Mouse (Mus musculus) mouse embryonic stem cell (cell line): ENCODE measurements around the gene Fkrp.

Experiments
- in situ Hi-C, 2 experiments: fragments of 300-500 bp; cut with MboI; formaldehyde crosslinking; loops; 1 replicate in 1 of 2; 3 replicates in 1 of 2; pipeline ENCODE4 v1.14.3; 2019 to 2020; ENCODE audit warnings: low sequenced_read_pairs in 2 of 2, low pct_unique_long_range_greater_than_20kb in 1 of 2, mixed read lengths in 1 of 2; ENCODE audit not compliant: unreplicated experiment in 1 of 2

The Fkrp gene

DNA sequence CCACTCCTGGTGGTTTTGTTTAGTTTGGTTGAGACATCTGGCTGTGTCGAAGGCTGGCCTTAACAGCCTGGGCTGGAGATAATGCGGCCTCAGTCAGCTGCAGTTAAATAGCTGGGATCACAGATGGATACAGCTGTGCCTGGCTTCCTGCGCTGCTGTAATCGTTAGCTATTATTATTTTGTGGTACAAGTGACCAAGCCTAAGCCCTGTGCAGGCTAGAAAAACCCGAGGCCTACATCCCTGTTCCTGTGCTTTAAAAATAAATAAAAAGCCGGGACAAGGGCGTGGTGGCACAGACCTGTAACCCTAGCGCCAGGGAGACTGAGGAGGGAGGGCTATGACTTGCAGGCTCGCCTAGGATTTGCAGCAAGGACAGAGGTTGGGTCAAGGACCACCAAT is 7.9 kb downstream of the Fkrp start:
- in situ Hi-C loops = no loop called here

DNA sequence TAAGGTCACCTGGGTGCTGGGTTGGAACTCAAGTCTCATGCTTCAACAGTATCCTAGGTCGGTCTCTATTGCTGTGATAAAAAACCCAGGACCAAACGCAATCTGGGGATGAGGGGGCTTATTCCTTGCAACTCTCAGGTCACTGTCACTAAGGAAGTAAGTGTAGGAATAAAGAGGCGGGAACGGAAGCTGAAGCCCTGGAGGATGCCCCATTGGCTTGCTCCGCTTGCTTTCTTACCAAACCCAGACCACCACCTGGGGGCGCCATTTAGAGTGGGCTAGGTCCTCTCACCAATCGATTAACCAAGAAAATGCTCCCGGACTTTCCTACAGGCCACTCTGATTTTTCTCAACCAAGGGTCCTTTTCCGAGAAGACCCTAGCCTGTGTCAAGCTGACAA is 8.6 kb downstream of the Fkrp start:
- in situ Hi-C loops = no loop called here

DNA sequence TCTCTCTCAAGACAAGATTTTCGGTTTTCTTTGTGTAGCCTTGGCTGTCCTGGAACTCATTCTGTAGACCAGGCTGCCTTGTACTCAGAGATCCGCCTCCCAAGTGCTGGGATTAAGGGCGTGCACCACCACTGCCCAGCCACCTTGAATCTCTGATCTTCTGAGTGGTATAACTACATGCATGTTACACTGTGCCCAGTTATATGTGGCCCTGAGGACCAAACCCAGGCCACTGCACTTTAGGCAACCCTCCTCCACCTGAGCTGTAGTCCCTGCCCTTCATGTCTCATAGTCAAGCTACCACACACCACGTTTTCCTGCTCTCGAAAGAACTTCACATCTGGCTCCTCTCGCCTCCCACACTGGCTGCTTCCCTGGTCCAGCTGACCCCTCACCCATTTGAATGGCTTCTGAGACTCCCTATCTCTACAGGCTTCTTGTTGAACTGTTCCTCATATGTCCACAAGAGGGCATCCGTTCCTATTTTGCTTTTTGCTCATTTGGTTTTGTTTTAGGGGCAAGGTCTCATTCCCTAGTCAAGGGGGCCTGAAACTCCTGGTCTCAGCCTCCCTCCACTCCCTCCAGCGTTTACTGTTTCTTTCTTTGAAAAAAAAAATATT is 12.0 kb downstream of the Fkrp start:
- in situ Hi-C loops = no loop called here

DNA sequence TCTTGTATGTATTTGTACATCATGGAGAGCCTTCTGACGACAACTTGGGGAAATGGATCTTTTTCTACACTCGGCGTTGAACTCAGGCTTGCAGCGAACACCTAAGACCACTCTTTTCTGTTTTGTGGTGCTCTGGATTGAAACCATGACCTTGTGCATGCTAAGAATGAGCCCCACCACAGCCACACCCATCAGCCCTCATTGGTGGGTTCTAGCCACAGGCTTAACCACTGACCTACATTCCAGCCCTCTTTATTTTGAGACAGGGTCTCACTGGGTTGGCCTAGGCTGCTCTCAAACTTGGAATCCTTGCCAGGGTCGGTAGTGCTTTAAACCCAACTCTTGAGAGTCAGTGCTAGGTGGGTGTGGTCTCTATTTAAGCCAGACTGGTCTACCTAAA is 21.6 kb downstream of the Fkrp start:
- in situ Hi-C loops = loop anchor here in 1 of 2 experiments (5.0 kb wide), 1 partner anchor 53 kb away; no protein-coding TSS in a partner anchor

DNA sequence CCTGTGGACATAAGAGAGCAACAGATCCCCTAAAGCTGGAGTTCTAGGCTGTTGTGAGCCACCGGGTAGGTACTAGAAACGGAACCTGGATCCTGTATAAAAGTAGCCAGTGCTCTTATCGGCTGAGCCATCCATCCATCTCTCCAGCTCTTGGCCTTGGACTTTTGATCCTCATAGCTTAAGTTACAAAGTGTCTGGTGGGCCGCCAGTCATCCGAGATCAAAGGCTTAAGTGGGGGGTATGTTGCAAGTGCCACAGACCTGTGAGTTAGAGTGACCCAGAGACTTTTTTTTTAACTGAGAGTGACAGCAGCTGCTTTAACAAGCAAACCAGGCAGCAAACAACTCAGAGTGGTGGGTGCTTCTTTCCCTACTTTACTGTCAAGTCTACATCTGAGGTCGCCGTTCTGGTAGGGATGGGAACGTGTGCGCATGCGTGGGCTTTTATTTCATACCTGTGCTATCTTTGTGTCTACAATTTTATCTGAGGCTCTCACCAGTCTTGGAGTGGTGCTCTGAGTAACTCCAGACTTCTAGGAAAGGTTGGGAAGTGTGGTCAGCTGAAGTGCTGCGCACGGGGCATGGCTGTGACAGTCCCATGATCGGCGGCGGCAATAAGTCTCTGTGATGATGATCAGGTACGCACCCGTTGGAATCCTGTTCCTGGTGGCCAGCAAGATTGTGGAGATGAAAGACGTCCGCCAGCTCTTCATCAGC is 23.4 kb downstream of the Fkrp start:
- in situ Hi-C loops = no loop called here

DNA sequence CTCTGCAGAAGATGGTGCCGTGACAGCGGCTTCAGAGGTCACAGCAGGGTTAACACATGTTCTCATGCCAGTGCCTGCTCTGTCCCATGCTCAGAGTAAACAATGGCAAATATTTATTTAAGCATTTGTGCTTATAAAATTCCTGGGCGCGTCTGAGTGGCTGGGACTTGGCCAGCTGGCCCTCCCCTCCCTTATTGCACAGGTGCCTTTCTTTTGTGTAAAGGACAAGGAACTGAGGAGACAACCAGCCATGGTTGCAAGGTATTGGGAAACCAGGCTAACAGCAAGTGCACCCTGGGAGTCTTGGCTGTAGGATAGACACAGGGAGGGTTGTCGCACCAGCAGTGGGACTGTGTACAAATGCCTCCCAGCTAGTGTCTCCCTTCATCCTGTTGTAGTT is 24.2 kb downstream of the Fkrp start:
- in situ Hi-C loops = no loop called here

DNA sequence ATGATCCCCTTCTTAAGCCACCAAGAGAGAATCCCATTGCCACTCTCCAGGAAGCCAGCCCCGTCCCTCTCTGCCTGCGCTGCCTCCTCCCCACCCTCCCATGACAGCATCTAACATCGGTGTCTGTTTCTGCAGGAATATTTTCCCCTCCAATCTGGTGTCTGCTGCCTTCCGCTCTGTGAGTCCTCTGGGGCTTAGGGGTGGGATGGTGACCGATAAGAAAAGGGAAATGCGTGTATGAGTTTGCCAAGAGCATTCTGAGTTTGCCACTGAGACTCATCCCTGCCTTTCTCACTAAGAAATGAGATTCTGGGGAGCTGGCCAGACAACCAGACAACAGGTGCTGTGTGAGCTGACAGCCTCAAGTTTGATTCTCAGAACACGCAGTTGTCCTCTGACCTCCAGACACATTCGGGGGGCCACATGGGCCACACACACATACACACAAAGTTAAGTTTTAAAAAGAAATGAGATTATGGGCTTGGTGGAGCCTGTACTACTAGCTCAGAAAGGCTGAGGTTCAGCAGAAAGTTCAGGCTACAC is 30.9 kb downstream of the Fkrp start:
- in situ Hi-C loops = no loop called here

DNA sequence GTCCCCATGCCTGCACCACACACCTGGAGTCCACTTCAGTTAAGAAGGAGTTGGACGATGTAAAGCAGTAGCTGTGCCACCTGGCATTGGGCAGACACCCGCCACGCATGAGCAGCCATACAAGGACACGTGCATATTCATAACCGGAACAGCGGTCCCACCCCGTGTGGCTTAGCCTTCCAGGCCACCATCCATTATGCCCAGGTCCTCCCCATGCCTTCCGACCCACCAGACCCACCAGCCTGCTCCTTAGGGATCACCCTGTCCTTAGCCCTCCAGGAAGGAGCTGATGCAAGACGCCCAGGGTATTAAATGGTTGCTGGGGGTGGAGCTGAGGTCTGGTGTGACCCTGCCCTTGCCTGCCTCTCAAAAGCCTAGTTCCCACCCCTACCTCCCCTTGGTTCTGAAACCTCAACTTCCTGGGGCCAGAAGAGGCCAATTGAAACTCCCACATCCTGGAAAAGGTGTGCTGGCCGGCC is 32.0 kb downstream of the Fkrp start:
- in situ Hi-C loops = loop anchor here in 1 of 2 experiments (5.0 kb wide), 1 partner anchor 37 kb away; no protein-coding TSS in a partner anchor

DNA sequence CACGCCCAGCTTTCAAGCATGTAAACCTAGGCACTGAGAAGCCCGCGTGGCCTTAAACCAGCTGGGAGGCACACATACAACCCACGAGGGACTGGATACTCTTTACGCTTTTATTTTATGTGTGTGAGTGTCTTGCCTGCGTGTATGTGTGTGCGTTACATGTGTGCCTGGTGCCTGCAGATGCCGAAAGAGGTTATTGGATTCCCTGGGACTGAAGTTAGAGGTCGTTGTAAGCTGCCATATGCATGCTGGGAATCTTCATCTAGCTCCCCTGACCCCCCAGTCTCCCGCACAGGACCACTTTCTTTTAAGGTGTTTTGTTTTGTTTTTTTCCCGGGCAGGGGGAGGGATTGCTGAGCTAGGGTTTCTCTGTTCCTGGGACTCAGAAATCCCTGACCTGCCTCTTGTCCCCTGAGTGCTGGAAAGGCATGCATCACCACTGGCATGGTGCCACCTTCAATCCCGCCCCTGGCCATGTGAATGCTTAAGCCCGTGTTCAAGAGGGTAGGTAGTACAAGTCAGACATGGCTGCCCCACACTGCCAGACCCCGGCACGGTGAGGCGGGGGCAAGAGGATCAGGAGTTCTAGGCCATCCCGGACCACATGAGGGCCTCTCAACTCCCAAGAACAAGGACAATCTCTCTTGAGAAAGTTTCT is 32.6 kb downstream of the Fkrp start:
- in situ Hi-C loops = loop anchor here in 1 of 2 experiments (5.0 kb wide), 1 partner anchor 37 kb away; no protein-coding TSS in a partner anchor

DNA sequence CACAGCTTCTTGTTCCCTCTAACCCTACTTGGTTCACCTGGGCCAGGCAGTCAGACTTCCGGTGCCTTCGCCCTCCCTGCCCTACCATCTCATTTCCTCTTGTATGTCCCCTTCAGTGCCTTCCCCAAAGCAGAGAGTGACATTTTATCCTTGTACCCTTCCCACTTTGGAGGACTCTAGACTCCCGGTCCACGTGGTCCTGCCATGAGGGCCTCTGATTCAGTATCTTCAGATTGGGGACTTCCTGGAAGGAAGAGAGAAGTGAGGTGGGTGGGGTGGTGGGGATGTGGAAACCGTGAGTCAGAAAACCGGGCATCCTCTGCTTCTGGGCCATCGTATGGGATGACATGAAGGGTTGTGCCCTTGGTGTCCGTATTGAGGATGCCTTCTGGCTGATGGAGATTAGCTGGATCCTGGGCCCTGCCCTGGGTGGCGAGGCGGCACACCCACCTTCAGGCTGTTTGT is 33.3 kb downstream of the Fkrp start:
- in situ Hi-C loops = loop anchor here in 1 of 2 experiments (5.0 kb wide), 1 partner anchor 36 kb away; no protein-coding TSS in a partner anchor

DNA sequence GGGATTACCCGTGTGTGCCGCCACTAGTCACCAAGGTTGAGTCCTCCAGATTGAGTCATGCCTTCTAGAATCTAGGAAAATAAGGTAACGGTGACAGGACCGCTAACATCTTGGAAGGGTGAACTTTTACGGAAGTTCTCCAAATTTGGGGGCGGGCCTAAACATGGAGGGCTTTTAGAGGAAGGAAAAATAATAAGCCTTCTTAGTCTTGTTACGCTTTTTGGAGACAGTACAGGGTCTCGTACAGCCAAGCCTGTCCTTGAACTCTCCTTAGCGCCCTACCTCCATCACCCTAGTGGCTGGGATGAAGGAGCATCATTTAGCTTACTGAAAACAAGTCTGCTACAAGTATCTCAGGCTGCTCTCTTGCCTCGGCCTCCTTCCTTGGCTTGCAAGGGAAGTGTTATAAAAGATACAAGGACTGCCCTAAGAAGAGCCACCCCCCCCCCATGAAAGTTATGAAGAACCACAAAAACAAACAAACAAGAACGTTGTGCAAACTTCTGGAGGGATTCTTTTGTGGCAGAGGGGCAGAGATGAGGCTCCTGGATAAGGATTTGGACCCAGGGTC is 33.9 kb downstream of the Fkrp start:
- in situ Hi-C loops = loop anchor here in 1 of 2 experiments (5.0 kb wide), 1 partner anchor 35 kb away; no protein-coding TSS in a partner anchor

DNA sequence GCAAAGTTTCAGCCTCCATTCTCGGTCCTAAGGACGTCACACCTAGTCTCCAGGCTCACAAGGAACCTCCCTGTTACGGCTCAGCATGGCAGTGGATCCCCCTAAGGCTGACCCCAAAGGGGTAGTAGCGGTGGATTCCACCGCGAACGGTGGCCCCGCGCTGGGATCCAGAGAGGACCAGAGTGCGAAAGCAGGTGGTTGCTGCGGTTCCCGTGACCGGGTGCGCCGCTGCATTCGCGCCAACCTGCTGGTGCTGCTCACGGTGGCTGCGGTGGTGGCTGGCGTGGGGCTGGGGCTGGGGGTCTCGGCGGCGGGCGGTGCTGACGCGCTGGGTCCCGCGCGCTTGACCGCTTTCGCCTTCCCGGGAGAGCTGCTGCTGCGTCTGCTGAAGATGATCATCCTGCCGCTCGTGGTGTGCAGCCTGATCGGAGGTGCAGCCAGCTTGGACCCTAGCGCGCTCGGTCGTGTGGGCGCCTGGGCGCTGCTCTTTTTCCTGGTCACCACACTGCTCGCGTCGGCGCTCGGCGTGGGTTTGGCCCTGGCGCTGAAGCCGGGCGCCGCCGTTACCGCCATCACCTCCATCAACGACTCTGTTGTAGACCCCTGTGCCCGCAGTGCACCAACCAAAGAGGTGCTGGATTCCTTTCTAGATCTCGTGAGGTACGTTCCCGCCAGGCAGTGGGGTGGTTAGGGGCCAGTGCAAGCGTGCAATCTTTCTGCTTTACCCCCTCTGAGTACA is 34.5 kb downstream of the Fkrp start:
- in situ Hi-C loops = loop anchor here in 1 of 2 experiments (5.0 kb wide), 1 partner anchor 35 kb away; no protein-coding TSS in a partner anchor

DNA sequence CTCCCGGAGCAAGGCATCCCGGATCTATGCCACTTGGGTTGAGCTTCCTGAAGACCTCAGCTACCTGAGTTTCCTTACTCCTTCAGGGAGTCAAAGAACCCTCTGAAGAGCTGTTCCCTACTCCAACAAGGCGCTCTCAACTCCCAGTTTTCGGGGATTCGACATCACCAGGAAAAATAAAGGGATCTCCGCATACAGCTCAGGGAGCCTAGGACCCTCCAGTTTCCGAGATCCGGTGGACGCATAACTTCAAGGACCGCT is 35.0 kb downstream of the Fkrp start:
- in situ Hi-C loops = loop anchor here in 1 of 2 experiments (5.0 kb wide), 1 partner anchor 34 kb away; no protein-coding TSS in a partner anchor

DNA sequence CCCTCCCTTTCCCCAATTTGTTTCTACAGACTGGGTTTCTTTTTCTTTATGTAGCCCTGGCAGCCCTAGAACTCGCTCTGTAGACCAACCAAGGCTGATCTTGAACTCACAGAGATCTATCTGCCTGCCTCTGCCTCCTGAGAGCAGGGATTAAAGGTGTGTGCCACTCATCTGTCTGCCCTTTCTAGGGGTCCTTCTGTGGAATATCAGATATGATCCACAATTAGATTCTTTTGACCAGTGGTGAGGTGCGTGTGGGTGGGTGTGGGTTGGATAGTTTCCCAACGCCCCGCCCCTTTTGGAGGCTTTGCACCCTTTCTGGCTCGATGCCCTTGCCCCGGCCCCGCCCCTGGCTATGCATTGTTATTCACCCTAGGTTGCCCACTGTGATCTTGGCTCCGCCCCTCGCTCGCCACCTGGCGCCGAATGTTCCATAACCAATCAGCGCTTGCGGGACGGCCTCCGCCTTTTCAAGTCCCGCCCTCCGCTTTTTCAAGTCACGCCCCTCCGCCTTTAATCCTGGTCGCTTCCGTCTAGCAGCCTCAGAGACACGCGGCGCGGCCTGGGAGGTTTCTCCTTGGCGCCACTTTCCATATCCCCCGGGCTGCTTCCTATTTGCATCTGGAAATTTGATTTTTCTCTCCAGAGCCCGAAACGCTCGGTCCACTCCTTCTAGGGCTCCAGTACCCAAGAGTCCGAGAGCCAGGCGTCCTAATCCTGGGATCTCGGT is 35.5 kb downstream of the Fkrp start, which contains the start of gene Slc1a5:
Gene Slc1a5 (plus strand): TSS at position 516 of the 730 bp plus-strand sequence.
- in situ Hi-C loops = loop anchor here in 1 of 2 experiments (5.0 kb wide), 1 partner anchor 34 kb away; no protein-coding TSS in a partner anchor

DNA sequence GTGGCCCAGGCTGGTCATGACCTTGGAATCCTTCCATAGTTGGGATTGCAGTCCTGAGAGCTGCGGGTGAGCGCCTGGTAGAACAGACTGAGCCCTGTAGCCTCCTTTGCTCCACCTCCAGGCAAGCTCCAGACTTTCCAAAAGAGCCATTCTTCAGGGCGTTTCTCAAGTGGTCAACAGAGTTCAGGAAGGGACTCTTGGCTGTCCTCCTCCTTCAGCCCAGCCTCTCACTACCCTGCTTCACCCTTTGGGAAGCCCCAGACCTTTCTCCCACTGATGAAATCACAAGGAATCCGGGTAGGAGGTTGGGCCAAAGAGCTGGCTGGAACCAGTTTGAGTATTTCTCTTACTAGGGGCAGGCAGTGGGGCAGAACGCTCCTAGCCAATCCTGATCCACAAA is 36.5 kb downstream of the Fkrp start:
- in situ Hi-C loops = loop anchor here in 1 of 2 experiments (5.0 kb wide), 1 partner anchor 33 kb away; no protein-coding TSS in a partner anchor

DNA sequence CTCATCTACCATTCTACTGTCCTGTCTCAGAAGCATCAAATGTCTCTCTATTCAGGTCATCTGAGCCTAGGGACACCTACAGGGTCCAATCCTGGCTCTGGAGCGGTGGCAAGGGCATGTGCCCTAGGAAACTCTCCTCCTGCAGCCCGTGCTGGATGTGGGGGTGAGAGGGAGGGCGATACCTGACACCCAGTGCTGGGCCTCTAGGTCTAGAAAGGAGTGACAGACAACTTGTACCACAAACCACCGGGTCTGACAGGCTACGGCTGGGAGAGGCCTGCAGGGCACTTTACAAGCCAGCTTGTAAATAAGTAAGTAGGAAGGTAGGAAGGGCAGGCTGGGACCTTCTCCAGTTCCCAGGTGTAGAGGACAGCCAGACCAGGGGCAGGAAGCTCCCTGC is 40.6 kb downstream of the Fkrp start:
- in situ Hi-C loops = no loop called here

DNA sequence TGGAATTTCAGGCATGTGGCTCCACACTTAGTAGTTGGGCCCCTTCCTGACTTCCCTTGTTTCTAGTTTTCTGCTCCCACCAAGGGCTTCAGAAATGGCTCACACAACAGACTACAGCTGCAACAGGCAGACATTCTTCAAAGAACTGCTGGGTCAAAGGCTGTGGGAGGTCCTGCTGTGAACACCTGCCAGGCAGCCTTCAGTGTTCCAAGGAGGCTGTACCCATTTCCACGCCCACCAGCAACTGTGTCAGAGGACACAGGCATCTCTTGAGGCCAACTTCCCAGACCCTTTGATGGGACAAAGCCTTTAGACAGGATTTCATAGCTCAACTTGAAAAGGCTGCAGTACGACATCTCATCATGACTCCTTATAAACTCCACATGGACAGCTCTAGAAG is 50.1 kb downstream of the Fkrp start:
- in situ Hi-C loops = no loop called here
